Mouse (Mus musculus) cerebellum, adult 2 months (tissue): ENCODE data around the gene Gli1. TPM values are rescaled to one million over a fixed set of nuclear protein-coding genes. Genes with fewer than 3 reads are reported as not detected.

ENCODE experiments used
- DNase-seq, 2 experiments: peaks; one replicate each; pipeline ENCODE4 v3.0.0; 2021
- H3K27ac ChIP-seq: fragments of 200-500 bp; 2 replicates; pipeline ENCODE4 v1.5.1; 2012; ENCODE audit warnings: low read length, control low read depth, inconsistent platforms; ENCODE audit not compliant: insufficient read depth
- H3K27me3 ChIP-seq: fragments of 200-500 bp; 2 replicates; pipeline ENCODE4 v1.6.1; 2012; ENCODE audit warnings: inconsistent platforms, mild to moderate bottlenecking, low read length, moderate library complexity; ENCODE audit not compliant: control insufficient read depth, insufficient read depth
- H3K4me1 ChIP-seq: fragments of 200-500 bp; 2 replicates; pipeline ENCODE4 v1.6.1; 2011; ENCODE audit warnings: low read length; ENCODE audit not compliant: control insufficient read depth, insufficient read depth
- H3K4me3 ChIP-seq: fragments of 200-500 bp; replicated peaks from 2 replicates; pipeline ENCODE3; 2011; ENCODE audit warnings: mild to moderate bottlenecking, low read depth, low read length, control low read depth; ENCODE audit not compliant: insufficient read depth
- CTCF ChIP-seq: fragments of 200-500 bp; IDR thresholded peaks from 2 replicates; pipeline ENCODE4 v1.5.1; 2011; ENCODE audit warnings: low read depth, mild to moderate bottlenecking, control low read depth, low read length, moderate library complexity, borderline replicate concordance; ENCODE audit not compliant: insufficient read depth
- POLR2A ChIP-seq: fragments of 200-500 bp; IDR thresholded peaks from 2 replicates; pipeline ENCODE4 v1.6.1; 2011; ENCODE audit warnings: low read length, control low read depth, borderline replicate concordance; ENCODE audit not compliant: insufficient read depth
- WGBS: fragments of 180-500 bp; shearing (Covaris S2); methylation state at CpG from one replicate; pipeline ENCODE4 v1.1.7; 2018; 5-methylcytosine and 5-hydroxymethylcytosine counted together
- polyA plus RNA-seq: library from polyadenylated mRNA; depleted of rRNA; stranded (reverse); fragments of >200 nt; gene quantifications from 2 replicates; pipeline ENCODE4 v1.2.3, GENCODE M21; 2012

Gli1 gene
- polyA plus RNA-seq, 1 experiment = 10.6 TPM

DNA sequence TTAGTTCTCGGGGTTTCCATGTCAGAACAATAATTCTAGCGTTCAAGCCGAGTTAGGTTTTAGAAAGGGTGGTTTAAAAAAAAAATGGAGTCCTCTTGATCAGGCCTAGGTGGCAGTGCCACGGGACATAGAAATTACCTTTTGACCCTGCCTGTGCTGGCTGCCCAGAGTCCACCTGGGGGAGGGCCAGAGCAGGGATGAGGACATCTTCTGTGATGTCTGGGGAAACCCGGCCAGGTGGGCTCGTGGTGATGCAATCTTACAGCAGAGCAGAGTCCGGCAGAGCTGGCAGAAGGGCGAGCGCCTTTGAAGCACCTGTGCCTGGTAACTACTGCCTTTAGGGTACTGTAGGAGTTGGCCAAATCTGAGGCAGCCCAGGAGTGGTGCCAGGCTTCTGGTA is 10.4 kb upstream of the Gli1 start:
- 81% methylated on average over 9 of the region's 9 CpGs for WGBS
- Histone ChIP-seq H3K4me3 (no peak overlapping the region), H3K27me3 (no peaks in the 10 kb centered on the region), H3K4me1 (peaks cover 12% of the 10 kb centered on the region), H3K27ac (no peak overlapping the region)
- no peak for DNase-seq
- no peak for TF ChIP-seq CTCF
- TF ChIP-seq POLR2A = no peak

DNA sequence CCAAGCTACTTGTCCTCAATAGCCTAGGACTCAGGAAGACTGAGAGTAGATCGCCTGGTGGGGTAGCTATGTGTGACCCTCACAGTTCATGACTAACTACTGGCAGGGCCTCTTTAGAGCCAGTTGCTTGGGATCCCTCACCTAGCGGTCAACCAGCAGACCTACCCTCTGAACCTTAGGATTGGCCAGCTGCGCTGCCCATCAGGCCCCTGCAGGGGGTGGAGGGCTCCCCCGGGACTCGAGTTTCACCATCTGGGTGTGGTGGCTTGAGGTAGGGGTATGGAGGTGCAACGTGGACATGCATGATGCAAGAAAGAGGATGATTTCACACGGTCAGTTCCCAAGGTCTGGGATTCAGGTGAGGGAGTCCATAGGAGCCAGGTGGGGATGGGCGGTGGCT is 9.9 kb upstream of the Gli1 start:
- 80% methylated on average over 8 of the region's 8 CpGs for WGBS
- peaks cover 12% of the 10 kb centered on the region for H3K4me1 ChIP-seq
- no peak overlapping the region for H3K4me3 ChIP-seq
- TF ChIP-seq CTCF = no peak
- TF ChIP-seq POLR2A = no peak
- no peak overlapping the region for H3K27ac ChIP-seq
- DNase-seq = no peak
- H3K27me3 ChIP-seq = no peaks in the 10 kb centered on the region

DNA sequence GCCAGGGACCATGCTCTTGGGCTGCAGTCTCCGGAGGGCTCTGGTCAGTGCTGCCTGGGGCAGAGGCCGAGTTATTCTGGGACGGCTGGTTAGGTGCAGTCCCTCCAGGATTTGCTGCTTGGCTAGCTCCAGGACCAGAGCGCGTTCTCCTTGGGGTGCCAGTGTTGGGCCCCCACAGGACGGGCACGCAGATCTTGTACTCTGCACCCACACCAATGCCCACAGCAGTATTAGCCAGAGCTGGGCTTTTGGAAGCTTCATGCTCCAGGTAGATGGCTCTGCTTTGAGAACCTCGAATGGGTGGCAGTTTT is 9.5 kb upstream of the Gli1 start:
- H3K4me3 ChIP-seq = no peak overlapping the region
- TF ChIP-seq CTCF = no peak
- no peak for TF ChIP-seq POLR2A
- no peaks in the 10 kb centered on the region for H3K27me3 ChIP-seq
- DNase-seq = peak in 1 of 2 experiments; percentile 32
- peaks cover 12% of the 10 kb centered on the region for H3K4me1 ChIP-seq
- no peak overlapping the region for H3K27ac ChIP-seq
- 88% methylated on average over 8 of the region's 8 CpGs for WGBS

DNA sequence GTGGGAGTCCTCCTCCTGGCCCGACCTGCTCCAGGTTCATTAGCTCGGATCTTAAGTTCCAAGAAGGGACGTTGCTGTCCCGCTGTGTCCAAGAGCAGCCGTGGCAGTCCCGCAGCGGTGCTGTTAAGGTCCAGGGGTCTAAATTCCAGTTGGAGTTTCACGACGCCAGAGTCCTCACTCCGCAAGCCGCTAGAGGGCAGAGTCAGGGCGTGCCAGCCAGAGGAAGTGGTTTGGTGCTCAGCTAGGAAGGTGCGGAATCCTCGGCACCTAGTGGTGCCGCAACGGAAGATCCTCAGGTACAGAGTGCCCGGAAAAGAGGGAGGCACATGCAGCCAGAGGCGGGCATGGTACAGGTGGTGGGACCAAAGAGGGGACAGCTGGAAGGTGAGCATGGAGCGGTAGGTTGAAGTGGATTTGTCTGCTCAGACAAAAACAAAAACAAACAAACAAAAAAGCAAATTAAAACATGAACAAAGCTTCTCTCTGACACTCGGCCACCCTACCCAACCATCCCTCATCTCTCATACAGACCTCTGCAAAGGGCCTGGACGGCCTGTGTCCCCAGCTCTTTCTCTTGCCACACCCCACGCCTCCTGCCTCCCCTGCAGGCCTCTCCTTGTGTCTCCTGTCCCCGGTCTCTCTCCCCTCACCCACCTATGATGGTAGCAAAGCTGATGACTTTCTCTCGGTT is 9.0 kb upstream of the Gli1 start:
- peak overlapping the region; percentile 33 for H3K4me3 ChIP-seq
- H3K27ac ChIP-seq = no peak overlapping the region
- DNase-seq = peak; percentile 81 to 85
- H3K27me3 ChIP-seq = no peaks in the 10 kb centered on the region
- WGBS = 16% methylated on average over 24 of the region's 24 CpGs
- TF ChIP-seq POLR2A (0 out of 2 replicates have a peak, but pooled peaks have one; percentile 9), CTCF (peak; percentile 89)
- H3K4me1 ChIP-seq = peaks cover 12% of the 10 kb centered on the region

DNA sequence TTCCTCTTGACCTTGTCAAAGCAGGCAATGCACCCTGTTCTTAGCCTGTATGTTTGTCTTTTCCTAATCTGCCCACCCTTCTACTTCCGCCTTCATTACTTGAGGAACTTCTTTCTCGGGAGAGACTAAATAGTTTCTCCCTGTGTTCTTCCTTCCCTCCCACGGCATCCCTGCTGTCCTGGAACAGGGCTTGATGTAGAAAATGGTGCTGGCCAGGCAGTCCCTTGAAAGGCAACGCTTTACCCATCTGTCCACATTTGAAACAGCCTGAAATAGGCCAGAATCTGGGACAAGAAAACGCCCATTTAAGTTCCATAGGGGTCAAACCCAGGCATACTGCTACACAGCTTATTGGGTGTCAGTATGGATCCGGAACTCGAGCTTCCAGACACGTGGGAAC is 8.0 kb upstream of the Gli1 start:
- no peaks in the 10 kb centered on the region; the same call in 1 of the 2 replicates for H3K27me3 ChIP-seq
- TF ChIP-seq POLR2A (no peak), CTCF (no peak)
- 58% methylated on average over 8 of the region's 8 CpGs for WGBS
- H3K4me3 ChIP-seq = no peak overlapping the region
- peaks cover 12% of the 10 kb centered on the region for H3K4me1 ChIP-seq
- no peak overlapping the region for H3K27ac ChIP-seq
- DNase-seq = no peak

DNA sequence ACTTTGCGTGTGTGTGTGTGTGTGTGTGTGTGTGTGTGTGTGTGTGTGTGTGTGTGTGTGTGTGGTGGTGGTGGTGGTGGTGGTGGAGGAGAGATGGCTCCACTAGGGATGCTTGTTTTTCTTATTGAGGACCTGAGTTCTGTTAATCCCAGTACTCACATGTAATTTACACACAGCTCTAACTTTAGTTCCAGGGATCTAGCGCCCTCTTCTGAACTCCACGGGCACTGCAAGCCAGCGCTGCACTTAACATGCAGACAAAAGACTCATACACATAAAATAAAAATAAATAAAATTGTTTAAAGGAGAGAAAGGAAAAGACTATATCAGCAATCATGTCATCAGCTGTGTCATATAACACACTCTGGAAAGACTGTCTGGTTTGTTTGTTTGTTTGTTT is 7.2 kb upstream of the Gli1 start:
- Histone ChIP-seq H3K4me3 (no peak overlapping the region), H3K27ac (no peak overlapping the region), H3K27me3 (no peaks in the 10 kb centered on the region; the same call in 1 of the 2 replicates), H3K4me1 (peaks cover 7% of the 10 kb centered on the region)
- DNase-seq = no peak
- TF ChIP-seq POLR2A = no peak
- peak; percentile 16; the same call in 1 of the 2 replicates for TF ChIP-seq CTCF
- 71% methylated on average over 4 of the region's 4 CpGs for WGBS

DNA sequence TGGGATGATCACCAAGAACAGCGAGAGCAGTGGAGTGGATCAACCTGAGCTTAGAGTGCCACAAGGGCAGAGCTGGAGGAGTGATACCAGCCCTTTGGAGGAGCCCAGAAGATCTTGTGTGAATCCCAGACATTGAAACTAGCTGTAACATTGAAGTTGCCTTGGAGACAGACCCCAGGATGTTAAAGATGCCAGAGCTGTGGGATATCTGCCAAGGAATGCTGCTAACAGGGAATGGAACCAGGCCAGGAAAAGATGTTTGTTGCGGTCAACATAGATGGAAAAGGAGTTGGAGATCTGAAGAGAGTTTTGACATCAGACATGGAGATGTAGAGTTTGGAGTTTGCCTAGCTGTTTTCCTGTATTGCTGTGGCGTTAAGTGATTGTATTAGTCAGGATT is 4.4 kb upstream of the Gli1 start:
- no peak for TF ChIP-seq CTCF
- TF ChIP-seq POLR2A = no peak
- H3K27me3 ChIP-seq = no peaks in the 10 kb centered on the region; the same call in 1 of the 2 replicates
- no peak overlapping the region for H3K27ac ChIP-seq
- WGBS = 75% methylated on average over 3 of the region's 3 CpGs
- DNase-seq = no peak
- no peak overlapping the region for H3K4me3 ChIP-seq
- H3K4me1 ChIP-seq = peaks cover 4% of the 10 kb centered on the region; the same call in 1 of the 2 replicates

DNA sequence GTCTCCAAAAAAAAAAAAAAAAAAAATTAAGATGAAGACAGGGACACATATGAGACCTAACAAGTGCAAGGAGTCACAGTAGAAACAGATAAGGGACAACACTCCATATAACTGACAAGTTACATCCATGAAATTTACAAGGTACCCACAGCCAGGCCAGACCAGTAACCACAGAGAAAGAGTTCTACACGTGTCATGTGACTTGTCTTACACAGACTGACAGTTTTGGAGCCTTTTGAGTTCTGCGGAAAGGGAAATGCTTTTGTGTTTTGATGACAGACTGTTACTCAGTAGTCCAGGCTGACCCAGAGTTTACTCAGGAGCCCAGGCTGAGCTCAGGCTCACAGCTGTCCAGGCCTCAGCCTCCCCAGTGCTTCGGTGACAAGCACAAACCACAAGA is 1.3 kb upstream of the Gli1 start:
- no peak for TF ChIP-seq POLR2A
- TF ChIP-seq CTCF = no peak
- H3K4me1 ChIP-seq = no peaks in the 10 kb centered on the region
- WGBS = 77% methylated on average over 3 of the region's 3 CpGs
- no peak overlapping the region for H3K27ac ChIP-seq
- H3K4me3 ChIP-seq = no peak overlapping the region
- no peaks in the 10 kb centered on the region; the same call in 1 of the 2 replicates for H3K27me3 ChIP-seq
- DNase-seq = no peak

DNA sequence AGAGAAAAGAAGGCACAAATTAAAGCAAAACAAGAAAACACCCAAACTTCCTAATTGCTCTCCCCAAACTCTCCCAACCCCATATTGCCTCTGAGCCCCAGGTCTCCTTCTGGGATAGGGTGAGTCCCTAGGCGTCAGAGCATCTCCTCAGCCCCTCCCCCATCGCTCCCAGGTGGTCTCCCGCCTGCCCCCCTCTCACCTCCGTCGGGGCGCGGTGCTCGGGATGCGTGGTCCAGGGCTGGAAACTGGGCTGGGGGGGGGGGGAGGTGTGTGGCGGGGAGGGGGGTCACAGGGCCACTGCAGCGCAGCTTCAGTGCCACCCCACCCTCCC is 449 bp downstream of the Gli1 start:
- no peak for DNase-seq
- 0% methylated on average over 11 of the region's 11 CpGs for WGBS
- no peak for TF ChIP-seq CTCF
- TF ChIP-seq POLR2A = no peak
- H3K27ac ChIP-seq = no peak overlapping the region
- H3K4me1 ChIP-seq = no peaks in the 10 kb centered on the region
- no peak overlapping the region for H3K4me3 ChIP-seq
- H3K27me3 ChIP-seq = no peaks in the 10 kb centered on the region; the same call in 1 of the 2 replicates
